Mouse (Mus musculus) embryonic facial prominence, embryonic 12.5 days (tissue): ENCODE measurements around the gene Ttc25. TPM values are rescaled to one million over a fixed set of nuclear protein-coding genes. Genes with fewer than 3 reads are reported as not detected.
"Not testable (repeated sequence)": the region's sequence is repeated elsewhere in the genome, so short reads cannot be mapped to it uniquely, and the experiment has no call there.

ENCODE experiments used
- ATAC-seq: fragments of 200-750 bp; cut with Nextera tagmentation; 2 replicates; pipeline ENCODE4 v1.8.0; 2017; ENCODE audit not compliant: insufficient number of reproducible peaks, insufficient read depth, low FRiP score, low TSS enrichment
- H3K27ac ChIP-seq: fragments of 300-500 bp; sonication (generic); 2 replicates; pipeline ENCODE4 v1.5.1; 2016; ENCODE audit warnings: mild to moderate bottlenecking
- H3K27me3 ChIP-seq: fragments of 300-500 bp; sonication (generic); 2 replicates; pipeline ENCODE4 v1.6.1; 2016; ENCODE audit warnings: mild to moderate bottlenecking, moderate library complexity
- H3K36me3 ChIP-seq: fragments of 300-500 bp; sonication (generic); 2 replicates; pipeline ENCODE4 v1.6.1; 2016; ENCODE audit warnings: mild to moderate bottlenecking
- H3K4me1 ChIP-seq: fragments of 300-500 bp; sonication (generic); 2 replicates; pipeline ENCODE4 v1.6.1; 2016
- H3K4me2 ChIP-seq: fragments of 300-500 bp; sonication (generic); replicated peaks from 2 replicates; pipeline ENCODE4 v1.6.1; 2016; ENCODE audit warnings: mild to moderate bottlenecking, moderate library complexity
- H3K4me3 ChIP-seq: fragments of 300-500 bp; sonication (generic); 2 replicates; pipeline ENCODE4 v1.5.1; 2016; ENCODE audit warnings: mild to moderate bottlenecking
- H3K9ac ChIP-seq: fragments of 300-500 bp; sonication (generic); 2 replicates; pipeline ENCODE4 v1.6.1; 2016; ENCODE audit warnings: mild to moderate bottlenecking, moderate library complexity
- H3K9me3 ChIP-seq: fragments of 300-500 bp; sonication (generic); 2 replicates; pipeline ENCODE4 v1.6.1; 2016; ENCODE audit warnings: mild to moderate bottlenecking, moderate library complexity
- WGBS: fragments of 180-500 bp; shearing (Covaris S2); methylation state at CpG from one replicate; pipeline ENCODE4 v1.1.7; 2016; 5-methylcytosine and 5-hydroxymethylcytosine counted together
- polyA plus RNA-seq: library from polyadenylated mRNA; unstranded; fragments of >200 nt; fragmentation: Nextera tagmentation; extraction: Ambion mirVana; gene quantifications from 2 replicates; pipeline ENCODE4 v1.2.1, GENCODE M21; 2016

Gene Ttc25
- polyA plus RNA-seq, 1 experiment from 2014 or later: 0.73 TPM

- H3K4me3 ChIP-seq, H3K27me3 ChIP-seq, H3K27ac ChIP-seq, H3K36me3 ChIP-seq, H3K9me3 ChIP-seq, H3K4me2 ChIP-seq, H3K4me1 ChIP-seq, ATAC-seq, H3K9ac ChIP-seq: not testable (repeated sequence)
- 86% methylated on average over 6 of the region's 6 CpGs for WGBS
Observed at GRCm38 (mm10) chr11:100534821-100535220, 10.6 kb upstream of the Ttc25 start.

- Histone ChIP-seq H3K4me2 (no peak overlapping the region), H3K9ac (no peak overlapping the region), H3K9me3 (no peaks in the 10 kb centered on the region), H3K4me3 (no peak overlapping the region), H3K27me3 (no peaks in the 10 kb centered on the region), H3K36me3 (no peaks in the 10 kb centered on the region), H3K27ac (no peak overlapping the region), H3K4me1 (no peaks in the 10 kb centered on the region)
- no peak for ATAC-seq
- WGBS: 86% methylated on average over 1 of the region's 1 CpGs
Observed at GRCm38 (mm10) chr11:100535996-100536395, 9.4 kb upstream of the Ttc25 start.

GRCm38 (mm10) chr11:100536466-100536865, 8.9 kb upstream of the Ttc25 start:
- ATAC-seq: no peak
- Histone ChIP-seq H3K4me3 (no peak overlapping the region), H3K9ac (no peak overlapping the region), H3K9me3 (no peaks in the 10 kb centered on the region), H3K27me3 (no peaks in the 10 kb centered on the region), H3K4me1 (no peaks in the 10 kb centered on the region), H3K36me3 (no peaks in the 10 kb centered on the region), H3K27ac (no peak overlapping the region), H3K4me2 (no peak overlapping the region)

- Histone ChIP-seq H3K4me1 (peaks cover 7% of the 10 kb centered on the region; the same call in 1 of the 2 replicates), H3K4me3 (no peak overlapping the region), H3K36me3 (no peaks in the 10 kb centered on the region), H3K27ac (no peak overlapping the region), H3K4me2 (no peak overlapping the region), H3K9me3 (no peaks in the 10 kb centered on the region), H3K9ac (no peak overlapping the region), H3K27me3 (no peaks in the 10 kb centered on the region)
- 48% methylated on average over 6 of the region's 6 CpGs for WGBS
- no peak for ATAC-seq
Observed at GRCm38 (mm10) chr11:100540966-100541365, 4.4 kb upstream of the Ttc25 start.

GRCm38 (mm10) chr11:100541577-100541976, 3.8 kb upstream of the Ttc25 start:
- Histone ChIP-seq H3K27me3 (no peaks in the 10 kb centered on the region), H3K36me3 (no peaks in the 10 kb centered on the region), H3K9ac (no peak overlapping the region), H3K9me3 (no peaks in the 10 kb centered on the region), H3K4me3 (no peak overlapping the region), H3K27ac (no peak overlapping the region), H3K4me2 (no peak overlapping the region), H3K4me1 (peaks cover 7% of the 10 kb centered on the region; the same call in 1 of the 2 replicates)
- 91% methylated on average over 2 of the region's 2 CpGs for WGBS
- no peak for ATAC-seq

- Histone ChIP-seq H3K9ac (peak overlapping the region; percentile 61; the same call in 1 of the 2 replicates), H3K4me2 (peak overlapping the region; percentile 72), H3K9me3 (no peaks in the 10 kb centered on the region), H3K27ac (no peak overlapping the region), H3K4me3 (peak overlapping the region; percentile 42), H3K36me3 (no peaks in the 10 kb centered on the region), H3K27me3 (no peaks in the 10 kb centered on the region), H3K4me1 (peaks cover 7% of the 10 kb centered on the region; the same call in 1 of the 2 replicates)
- no peak for ATAC-seq
- 30% methylated on average over 7 of the region's 7 CpGs for WGBS
Observed at GRCm38 (mm10) chr11:100545746-100546085, 309 bp downstream of the Ttc25 start.

- WGBS: 86% methylated on average over 6 of the region's 6 CpGs
- Histone ChIP-seq H3K4me2 (no peak overlapping the region), H3K4me3 (no peak overlapping the region), H3K9me3 (no peaks in the 10 kb centered on the region), H3K36me3 (no peaks in the 10 kb centered on the region), H3K4me1 (peaks cover 7% of the 10 kb centered on the region; the same call in 1 of the 2 replicates), H3K27ac (no peak overlapping the region), H3K27me3 (no peaks in the 10 kb centered on the region), H3K9ac (no peak overlapping the region)
- ATAC-seq: no peak
Observed at GRCm38 (mm10) chr11:100546955-100547354, 1.5 kb downstream of the Ttc25 start.

GRCm38 (mm10) chr11:100548141-100548540, 2.7 kb downstream of the Ttc25 start:
- Histone ChIP-seq H3K4me1 (peaks cover 7% of the 10 kb centered on the region; the same call in 1 of the 2 replicates), H3K27ac (no peak overlapping the region), H3K4me2 (no peak overlapping the region), H3K9ac (no peak overlapping the region), H3K27me3 (no peaks in the 10 kb centered on the region), H3K4me3 (no peak overlapping the region), H3K9me3 (no peaks in the 10 kb centered on the region), H3K36me3 (no peaks in the 10 kb centered on the region)
- WGBS: 82% methylated on average over 6 of the region's 6 CpGs
- no peak for ATAC-seq

- H3K27me3 ChIP-seq: no peaks in the 10 kb centered on the region
- 84% methylated on average over 8 of the region's 8 CpGs for WGBS
- H3K9ac ChIP-seq: no peak overlapping the region
Observed at GRCm38 (mm10) chr11:100549466-100549865, 4.1 kb downstream of the Ttc25 start.

GRCm38 (mm10) chr11:100550101-100550500, 4.7 kb downstream of the Ttc25 start:
- H3K27ac ChIP-seq: no peak overlapping the region
- H3K27me3 ChIP-seq: no peaks in the 10 kb centered on the region
- H3K4me1 ChIP-seq: peaks cover 3% of the 10 kb centered on the region; the same call in 1 of the 2 replicates
- no peak for ATAC-seq
- H3K36me3 ChIP-seq: no peaks in the 10 kb centered on the region
- no peak overlapping the region for H3K9ac ChIP-seq
- H3K9me3 ChIP-seq: no peaks in the 10 kb centered on the region
- WGBS: 70% methylated on average over 6 of the region's 6 CpGs
- H3K4me3 ChIP-seq: no peak overlapping the region
- no peak overlapping the region for H3K4me2 ChIP-seq

More at GRCm38 (mm10) chr11:100549466-100549865, 4.1 kb downstream of the Ttc25 start:
- ATAC-seq: no peak
- peaks cover 7% of the 10 kb centered on the region; the same call in 1 of the 2 replicates for H3K4me1 ChIP-seq
- no peaks in the 10 kb centered on the region for H3K36me3 ChIP-seq
- no peaks in the 10 kb centered on the region for H3K9me3 ChIP-seq
- no peak overlapping the region for H3K4me3 ChIP-seq
- no peak overlapping the region for H3K4me2 ChIP-seq
- no peak overlapping the region for H3K27ac ChIP-seq

GRCm38 (mm10) chr11:100552842-100553241, 7.4 kb downstream of the Ttc25 start:
- Histone ChIP-seq H3K4me1 (no peaks in the 10 kb centered on the region), H3K9ac (no peak overlapping the region), H3K27me3 (no peaks in the 10 kb centered on the region), H3K9me3 (no peaks in the 10 kb centered on the region), H3K27ac (no peak overlapping the region), H3K4me2 (no peak overlapping the region), H3K36me3 (no peaks in the 10 kb centered on the region), H3K4me3 (no peak overlapping the region)
- WGBS: 78% methylated on average over 4 of the region's 4 CpGs
- no peak for ATAC-seq

GRCm38 (mm10) chr11:100555583-100555982, 10.2 kb downstream of the Ttc25 start:
- no peak for ATAC-seq
- no peak overlapping the region for H3K9ac ChIP-seq

GRCm38 (mm10) chr11:100557563-100557962, 12.2 kb downstream of the Ttc25 start:
- H3K36me3 ChIP-seq: no peaks in the 10 kb centered on the region
- ATAC-seq: no peak
- no peak overlapping the region for H3K4me2 ChIP-seq
- H3K9ac ChIP-seq: no peak overlapping the region
- no peak overlapping the region for H3K27ac ChIP-seq
- H3K4me3 ChIP-seq: no peak overlapping the region
- no peaks in the 10 kb centered on the region for H3K27me3 ChIP-seq
- WGBS: 71% methylated on average over 3 of the region's 3 CpGs
- no peaks in the 10 kb centered on the region for H3K9me3 ChIP-seq
- no peaks in the 10 kb centered on the region for H3K4me1 ChIP-seq

More at GRCm38 (mm10) chr11:100555583-100555982, 10.2 kb downstream of the Ttc25 start:
- H3K27me3 ChIP-seq: no peaks in the 10 kb centered on the region
- WGBS: 24% methylated on average over 11 of the region's 11 CpGs
- no peak overlapping the region for H3K4me3 ChIP-seq
- peak overlapping the region; percentile 19; the same call in 1 of the 2 replicates for H3K4me2 ChIP-seq
- H3K36me3 ChIP-seq: no peaks in the 10 kb centered on the region
- no peaks in the 10 kb centered on the region for H3K9me3 ChIP-seq
- no peak overlapping the region for H3K27ac ChIP-seq
- no peaks in the 10 kb centered on the region for H3K4me1 ChIP-seq
